Mouse (Mus musculus) layer of hippocampus, adult 6 months (tissue): ENCODE data around the gene Pcbd2. TPM values are rescaled to one million over a fixed set of nuclear protein-coding genes. Genes with fewer than 3 reads are reported as not detected.

ENCODE experiments used
- long read RNA-seq, 2 experiments: library from polyadenylated mRNA; unstranded; transcript quantifications; one replicate each; pipeline ENCODE4 v2.0.0; 2019 to 2020
- polyA plus RNA-seq: library from polyadenylated mRNA; unstranded; fragments of <200 nt; fragmentation: Nextera tagmentation; gene quantifications from 2 replicates; pipeline ENCODE4 v1.2.3, GENCODE M21; 2021

Pcbd2 gene
- polyA plus RNA-seq = 72.3 and 91.3 TPM in 2 replicates
- long read RNA-seq, experiment 1, transcript Pcbd2-201 (4 exons, 544 nt) = major isoform, 19 of 29 reads
- long read RNA-seq, experiment 1, partial matches to known transcripts = 1 of 29 reads
- long read RNA-seq, experiment 1, other reads (novel, unspliced or antisense) = 9 of 29 reads
- long read RNA-seq, experiment 2, transcript Pcbd2-201 (4 exons, 544 nt) = major isoform, 6 of 7 reads
- long read RNA-seq, experiment 2, partial matches to known transcripts = 0 of 7 reads
- long read RNA-seq, experiment 2, other reads (novel, unspliced or antisense) = 1 of 7 reads

DNA sequence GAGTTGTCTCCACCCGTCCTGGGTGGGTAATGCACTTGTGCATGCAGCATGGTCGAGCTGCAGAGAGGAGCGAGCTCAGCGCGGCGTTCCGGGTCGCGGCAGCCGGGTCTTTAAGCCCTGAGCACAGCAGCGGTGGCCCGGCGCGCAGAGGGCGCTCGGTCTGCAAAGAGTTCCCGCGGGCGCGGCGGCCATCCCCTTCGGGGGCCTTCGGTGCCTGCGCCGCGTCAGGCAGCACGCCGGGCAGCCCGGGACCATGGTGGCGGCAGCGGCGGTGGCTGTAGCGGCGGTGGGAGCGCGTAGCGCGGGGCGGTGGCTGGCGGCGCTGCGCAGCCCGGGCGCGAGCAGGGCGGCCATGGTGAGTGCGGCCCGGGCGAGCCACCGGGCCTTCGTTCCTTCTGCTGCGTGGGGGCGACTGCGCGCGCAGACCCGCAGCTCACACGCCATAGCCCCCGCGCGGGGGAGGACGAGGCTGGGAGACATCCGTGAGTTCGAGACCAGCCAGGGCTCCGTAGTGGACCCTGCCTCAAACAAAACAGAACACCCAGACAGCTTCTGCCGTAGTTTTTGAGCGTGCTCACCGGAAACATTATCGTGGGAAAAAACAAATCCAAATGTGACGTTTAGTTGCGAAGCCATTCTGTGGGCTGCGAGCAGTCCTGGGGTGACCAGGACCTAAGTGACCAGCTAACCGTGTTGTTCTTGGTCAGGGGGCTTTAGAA is at the start of gene Pcbd2:
Gene Pcbd2 (plus strand): TSS at position 249 of the 719 bp plus-strand sequence.

DNA sequence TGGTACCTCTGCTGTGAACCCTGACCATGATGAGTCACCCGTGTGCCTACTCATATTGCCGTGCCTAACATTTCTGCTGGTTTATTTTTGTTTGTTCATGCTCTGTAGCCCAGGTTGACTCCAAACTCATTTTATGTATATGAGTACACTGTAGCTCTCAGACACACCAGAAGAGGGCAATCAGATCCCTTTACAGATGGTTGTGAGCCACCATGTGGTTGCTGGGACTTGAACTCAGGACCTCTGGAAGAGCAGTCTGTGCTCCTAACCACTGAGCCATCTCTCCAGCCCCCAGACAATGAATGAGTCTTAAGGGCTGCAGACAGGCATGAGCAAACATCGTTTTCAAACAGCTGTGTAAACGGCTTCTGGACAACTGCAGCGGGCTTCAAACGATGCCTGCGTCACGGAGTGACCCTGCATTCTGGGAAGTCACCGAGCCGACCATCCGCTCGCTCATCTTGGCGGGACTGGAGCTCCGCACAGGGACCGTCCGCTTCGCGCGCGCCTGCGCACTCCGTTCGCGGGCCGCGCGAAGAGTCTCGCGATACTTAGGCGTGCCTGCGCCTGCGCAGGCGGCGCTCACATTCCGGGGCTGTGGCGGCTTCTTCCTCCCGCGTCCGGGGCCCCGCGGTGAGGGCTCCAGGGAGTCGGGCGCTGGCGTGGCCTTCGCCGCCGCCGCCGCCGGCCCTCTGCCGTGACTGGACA is 34.5 kb upstream of the Pcbd2 start, which contains the start of gene B230219D22Rik:
Gene B230219D22Rik (plus strand): TSS at position 590 of the 708 bp plus-strand sequence.

DNA sequence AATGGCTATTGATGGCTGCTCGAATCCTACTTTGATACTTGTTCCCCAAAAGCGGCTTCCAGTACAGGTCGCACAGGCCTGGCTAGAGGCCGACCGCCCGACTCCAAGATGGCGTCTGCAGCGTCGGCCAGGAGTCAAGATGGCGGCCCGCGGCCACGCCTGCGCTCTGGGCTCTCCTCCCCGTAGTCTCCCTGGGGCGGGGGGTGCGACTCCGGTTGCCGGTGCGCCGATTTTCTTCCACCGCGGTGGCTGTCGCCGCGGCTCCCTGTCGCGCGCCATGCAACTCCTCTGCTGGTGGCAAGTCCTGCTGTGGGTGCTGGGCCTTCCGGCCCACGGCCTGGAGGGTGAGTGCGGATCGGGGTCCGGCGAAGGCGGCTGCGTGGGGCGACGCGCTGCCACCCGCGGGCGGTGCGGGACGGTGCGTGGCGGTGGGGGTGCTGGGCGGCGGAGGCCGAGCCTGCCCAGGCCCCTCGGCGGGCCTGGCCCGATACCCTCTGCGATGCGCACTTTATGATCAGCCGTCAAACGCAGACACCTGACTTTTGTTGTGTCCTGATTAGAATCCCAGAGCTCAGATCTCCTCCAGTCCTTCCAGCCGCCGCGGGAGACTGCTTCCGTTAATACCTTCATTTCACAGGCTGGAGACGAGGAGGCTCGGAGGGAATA is 12.5 kb upstream of the Pcbd2 start, which contains the start of gene Txndc15:
Gene Txndc15 (plus strand): TSS at position 150 of the 666 bp plus-strand sequence.

DNA sequence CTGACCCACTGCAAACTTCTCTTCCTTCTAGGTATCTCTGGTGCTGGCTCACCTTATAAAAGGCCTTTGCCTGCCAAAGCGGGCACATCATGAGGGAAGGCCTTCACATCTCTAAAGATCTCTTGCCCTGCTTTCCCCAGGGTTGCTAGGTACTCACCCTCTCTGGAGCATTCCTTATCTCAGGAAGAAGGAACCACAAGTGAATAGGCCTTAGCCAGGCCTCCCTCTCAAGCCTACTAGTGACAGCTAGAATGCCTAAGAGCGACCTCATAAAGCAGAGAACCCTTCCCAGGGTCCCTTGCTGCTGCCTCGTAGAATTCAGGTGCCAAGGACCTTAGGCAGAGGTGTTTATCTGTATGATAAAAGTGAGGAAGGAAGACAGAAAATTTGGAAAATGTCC is 57.1 kb downstream of the Pcbd2 start, which contains the start of gene Catsper3:
Gene Catsper3 (plus strand): TSS at position 301 of the 400 bp plus-strand sequence.

Other genes starting within 250 kb of the Pcbd2 start
- 77.0 and 77.4 TPM in 2 replicates for gene Dbn1, start 239.3 kb upstream of the Pcbd2 start, polyA plus RNA-seq
- 72.8 and 76.0 TPM in 2 replicates for gene Pdlim7, start 213.7 kb upstream of the Pcbd2 start, polyA plus RNA-seq
- 0.36 and 0.55 TPM in 2 replicates for gene Dok3, start 198.1 kb upstream of the Pcbd2 start, polyA plus RNA-seq
- gene Ddx41, start 190.7 kb upstream of the Pcbd2 start, polyA plus RNA-seq = 38.0 and 38.6 TPM in 2 replicates
- 2.9 and 3.3 TPM in 2 replicates for gene Fam193b, start 156.2 kb upstream of the Pcbd2 start, polyA plus RNA-seq
- gene Tmed9, start 153.6 kb upstream of the Pcbd2 start, polyA plus RNA-seq = 33.6 and 40.8 TPM in 2 replicates
- gene B4galt7, start 127.5 kb upstream of the Pcbd2 start, polyA plus RNA-seq = 16.6 and 17.8 TPM in 2 replicates
- gene Caml, start 104.4 kb upstream of the Pcbd2 start, polyA plus RNA-seq = 52.2 and 57.9 TPM in 2 replicates
- 11.7 and 11.8 TPM in 2 replicates for gene Ddx46, start 92.3 kb upstream of the Pcbd2 start, polyA plus RNA-seq
- gene B230219D22Rik, start 34.2 kb upstream of the Pcbd2 start, polyA plus RNA-seq = 43.8 and 44.3 TPM in 2 replicates
- gene Txndc15, start 12.7 kb upstream of the Pcbd2 start, polyA plus RNA-seq = 204 and 211 TPM in 2 replicates
- gene Catsper3, start 57.2 kb downstream of the Pcbd2 start, polyA plus RNA-seq = 0.14 and 0.18 TPM in 2 replicates
- gene Pitx1, start 108.8 kb downstream of the Pcbd2 start, polyA plus RNA-seq = not detected in 2 replicates